7 mouse cellular contexts compared by ENCODE assay signal in genomic region chr4:139858635-139859176, GRCm38 (mm10). TPM values are rescaled to one million over a fixed set of nuclear protein-coding genes. Genes with fewer than 3 reads are reported as not detected.
DNase-seq lines count a peak whose midpoint lies in the region; ATAC-seq lines count a peak whose summit lies in the region.

No protein-coding gene starts in this region.

- DNase-seq in adrenal gland, postnatal 10 days = peak; percentile 92
- DNase-seq in embryo, embryonic 10 days (ENCODE audit: low spot score) = peak; percentile 93
- peak; percentile 54 to 63 for DNase-seq in gastrocnemius, adult 8-10 months (ENCODE audit: low spot score in 2 of 2)
- peak; percentile 96 for DNase-seq in intestine, embryonic 14.5 days (ENCODE audit: low spot score)
- peak; percentile 70 to 90 for DNase-seq in left cerebral cortex, postnatal 10 days (ENCODE audit: extremely low spot score in 1 of 2, low spot score in 2 of 2)
- DNase-seq in midbrain, embryonic 14.5 days = peak; percentile 94
- DNase-seq in spleen, adult 12 weeks (ENCODE audit: low spot score) = peak; percentile 48

- no peak overlapping the region for H3K4me2 ChIP-seq in intestine, embryonic 14.5 days (ENCODE audit: low read length)
- H3K4me2 ChIP-seq in midbrain, embryonic 14.5 days (ENCODE audit: low read length) = no peak overlapping the region

- no peaks in the 10 kb centered on the region for H3K9me3 ChIP-seq in intestine, embryonic 14.5 days (ENCODE audit: control insufficient read depth, low read length)
- no peaks in the 10 kb centered on the region for H3K9me3 ChIP-seq in midbrain, embryonic 14.5 days (ENCODE audit: control insufficient read depth, low read length)

- H3K27me3 ChIP-seq in intestine, embryonic 14.5 days (replicated peaks; ENCODE audit: control insufficient read depth, insufficient read depth, low read length) = peaks cover 26% of the 10 kb centered on the region
- H3K27me3 ChIP-seq in midbrain, embryonic 14.5 days (ENCODE audit: control insufficient read depth, insufficient read depth, low read length) = peaks cover 21% of the 10 kb centered on the region

- no peaks in the 10 kb centered on the region for H3K36me3 ChIP-seq in intestine, embryonic 14.5 days (ENCODE audit: control insufficient read depth, insufficient read depth, low read length)
- no peaks in the 10 kb centered on the region for H3K36me3 ChIP-seq in midbrain, embryonic 14.5 days (ENCODE audit: control insufficient read depth, insufficient read depth, low read length)

- H3K4me1 ChIP-seq in intestine, embryonic 14.5 days (replicated peaks; ENCODE audit: control insufficient read depth, insufficient read depth, low read length) = no peaks in the 10 kb centered on the region
- H3K4me1 ChIP-seq in midbrain, embryonic 14.5 days (ENCODE audit: control insufficient read depth, insufficient read depth, low read length) = no peaks in the 10 kb centered on the region

- H3K9ac ChIP-seq in intestine, embryonic 14.5 days (ENCODE audit: low read length) = no peak overlapping the region
- no peak overlapping the region for H3K9ac ChIP-seq in midbrain, embryonic 14.5 days (replicated peaks; ENCODE audit: low read length)

- no peak overlapping the region for H3K27ac ChIP-seq in intestine, embryonic 14.5 days (ENCODE audit: low read depth)
- no peak overlapping the region for H3K27ac ChIP-seq in midbrain, embryonic 14.5 days (replicated peaks; ENCODE audit: low read depth, low read length)

- 0 out of 2 replicates have a peak, but pooled peaks have one; percentile 68 for ATAC-seq in intestine, embryonic 14.5 days (replicated peaks; ENCODE audit: low FRiP score, low TSS enrichment, low read depth)
- peak; percentile 66; the same call in 1 of the 2 replicates for ATAC-seq in midbrain, embryonic 14.5 days (ENCODE audit: low FRiP score, low TSS enrichment)

- no peak overlapping the region for H3K4me3 ChIP-seq in intestine, embryonic 14.5 days (ENCODE audit: low read depth, low read length)
- no peak overlapping the region for H3K4me3 ChIP-seq in midbrain, embryonic 14.5 days (replicated peaks; ENCODE audit: low read depth, low read length)

- intact Hi-C loops in left cerebral cortex, postnatal 10 days (cut with DNase I) = loop anchor here (1.0 to 10.0 kb wide), 3 partner anchors 174 to 364 kb away; no protein-coding TSS in a partner anchor

- WGBS in intestine, embryonic 14.5 days = 4% methylated on average over 13 of the region's 13 CpGs
- 2% methylated on average over 13 of the region's 13 CpGs for WGBS in midbrain, embryonic 14.5 days

RNA-seq across cellular contexts. Expression of gene Pax7, which starts 25.4 kb away (rescaled TPM):
- total RNA-seq in adrenal gland, postnatal 10 days (2021) = under 1 TPM; 0.15 to 0.64 TPM
- total RNA-seq in gastrocnemius, adult 8-10 months (2022) = 1 to 10 TPM in 1 of 4 experiments, under 1 TPM in 3; 0.54 to 1.1 (median 0.92) TPM
- polyA plus RNA-seq in intestine, embryonic 14.5 days (2014; fragmentation: Nextera tagmentation; extraction: Ambion mirVana) = not detected in 2 replicates
- total RNA-seq in left cerebral cortex, postnatal 10 days (2021) = not detected
- polyA plus RNA-seq in midbrain, embryonic 14.5 days (2014; fragmentation: Nextera tagmentation; extraction: Ambion mirVana) = 9.1 and 9.2 TPM in 2 replicates
